Mouse (Mus musculus) T-cell, adult 66 days (primary cell): ENCODE results near the gene Cd9. TPM values are rescaled to one million over a fixed set of nuclear protein-coding genes. Genes with fewer than 3 reads are reported as not detected.

Experiments
- total RNA-seq, 2 experiments: library from RNA; stranded (reverse); gene quantifications; 3 replicates in 1 of 2; 4 replicates in 1 of 2; pipeline ENCODE4 v1.2.4; 2023

Cd9 gene
- 10 to 100 TPM; 22.2 to 28.0 TPM for total RNA-seq

GRCm38 (mm10) chr6:125494092-125494871 lies at the start of gene Cd9:
TSS of gene Cd9 (minus strand) at chr6:125494791.

Other genes starting within 250 kb of the Cd9 start
- not detected for gene Tuba3a, start 208.7 kb downstream of the Cd9 start, total RNA-seq
- gene Ltbr, start 180.9 kb downstream of the Cd9 start, total RNA-seq: 1 to 10 TPM; 1.2 to 2.1 TPM
- under 1 TPM in 1 of 2 experiments, not detected in 1; 0.41 TPM for gene Scnn1a, start 174.1 kb downstream of the Cd9 start, total RNA-seq
- gene Tnfrsf1a, start 145.4 kb downstream of the Cd9 start, total RNA-seq: 10 to 100 TPM; 50.9 to 60.6 TPM
- gene Plekhg6, start 114.0 kb downstream of the Cd9 start, total RNA-seq: not detected
- gene Vwf, start 52.0 kb upstream of the Cd9 start, total RNA-seq: under 1 TPM; 0.38 to 0.47 TPM
- gene Ano2, start 195.6 kb upstream of the Cd9 start, total RNA-seq: not detected